Mouse (Mus musculus) stomach, postnatal 0 days (tissue): ENCODE results near the gene 4930539E08Rik.

ENCODE experiments used
- CTCF ChIP-seq: IDR thresholded peaks from 2 replicates; pipeline ENCODE4 v1.5.1; 2016; ENCODE audit warnings: antibody characterized with exemption, low read depth, mild to moderate bottlenecking, moderate library complexity
- EP300 ChIP-seq: optimal IDR thresholded peaks from 2 replicates; pipeline ENCODE3; 2016; ENCODE audit warnings: antibody characterized with exemption

DNA sequence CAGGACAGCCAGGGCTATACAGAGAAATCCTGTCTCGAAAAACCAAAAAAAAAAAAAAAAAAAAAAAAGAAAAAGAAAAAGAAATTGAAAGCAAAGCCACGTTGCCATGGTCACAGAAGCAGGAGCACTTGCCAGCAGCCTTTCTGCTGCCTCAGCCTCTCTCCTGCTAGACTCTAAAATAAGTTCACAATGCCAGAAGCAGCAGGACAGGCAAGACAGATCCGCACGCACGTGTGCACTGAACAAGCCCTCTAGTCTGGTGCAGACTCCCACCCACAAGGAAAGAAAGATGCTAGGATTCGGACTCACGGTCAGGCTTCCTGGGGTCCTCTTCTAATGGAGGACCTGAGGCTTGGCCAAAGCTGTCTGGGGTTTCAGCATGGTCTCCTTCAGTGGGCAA lies 7.2 kb downstream of the 4930539E08Rik start:
- TF ChIP-seq CTCF (no peak), EP300 (no peak)
